Mouse (Mus musculus) urinary bladder, postnatal 10 days (tissue): Measurements from ENCODE around the gene Atp8b5.

ENCODE experiments used
- DNase-seq: peaks from one replicate; pipeline ENCODE4 v3.0.0; 2022; ENCODE audit warnings: low spot score

Atp8b5 gene

GRCm38 (mm10) chr4:43414761-43415160, 147.8 kb downstream of the Atp8b5 start:
- no peak for DNase-seq

- DNase-seq: no peak
Measured at GRCm38 (mm10) chr4:43415221-43416070, 148.5 kb downstream of the Atp8b5 start.

GRCm38 (mm10) chr4:43416071-43416490, 149.1 kb downstream of the Atp8b5 start:
- no peak for DNase-seq

DNA sequence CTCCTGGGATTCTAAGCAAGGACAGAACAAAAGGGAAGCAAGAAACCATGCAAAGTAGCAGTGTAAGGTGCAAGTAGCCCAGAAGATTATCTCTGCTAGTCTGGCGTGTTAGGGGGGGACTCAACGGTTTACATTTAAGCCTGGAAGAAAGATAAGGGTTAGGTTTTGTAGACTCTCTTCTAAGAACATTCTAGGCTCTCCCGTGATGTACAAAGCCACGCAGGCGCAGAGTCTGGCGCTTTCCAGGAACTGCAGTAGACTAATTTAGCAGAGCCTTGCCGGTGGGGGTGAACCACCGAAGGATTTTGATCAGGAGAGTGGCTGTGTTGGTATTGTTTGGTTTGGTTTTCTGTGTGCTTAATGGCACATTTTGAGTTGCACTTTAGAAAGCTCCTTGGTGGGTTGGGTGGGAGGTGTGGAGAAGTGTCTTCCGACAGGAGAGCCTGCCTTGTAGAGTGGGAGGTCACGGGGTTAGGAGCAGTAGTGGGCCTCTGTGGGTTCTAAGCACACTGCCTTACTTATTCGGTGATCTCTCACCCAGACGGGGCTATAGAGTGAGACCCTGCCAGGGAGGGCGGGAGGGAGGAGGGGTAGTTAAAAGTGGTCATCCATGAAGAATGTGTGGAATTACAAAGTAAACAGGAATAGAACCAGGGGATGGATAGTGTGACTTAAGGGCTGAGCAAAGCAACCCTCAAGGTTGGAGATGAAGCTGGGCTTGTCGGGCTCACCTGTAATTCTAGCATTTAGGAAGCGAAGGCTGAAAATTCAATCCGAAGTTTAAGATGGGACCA, 150.5 kb downstream of the Atp8b5 start:
- no peak for DNase-seq

GRCm38 (mm10) chr4:43418450-43418849, 151.5 kb downstream of the Atp8b5 start:
- no peak for DNase-seq

GRCm38 (mm10) chr4:43418973-43419656, 152.2 kb downstream of the Atp8b5 start:
- no peak for DNase-seq

DNA sequence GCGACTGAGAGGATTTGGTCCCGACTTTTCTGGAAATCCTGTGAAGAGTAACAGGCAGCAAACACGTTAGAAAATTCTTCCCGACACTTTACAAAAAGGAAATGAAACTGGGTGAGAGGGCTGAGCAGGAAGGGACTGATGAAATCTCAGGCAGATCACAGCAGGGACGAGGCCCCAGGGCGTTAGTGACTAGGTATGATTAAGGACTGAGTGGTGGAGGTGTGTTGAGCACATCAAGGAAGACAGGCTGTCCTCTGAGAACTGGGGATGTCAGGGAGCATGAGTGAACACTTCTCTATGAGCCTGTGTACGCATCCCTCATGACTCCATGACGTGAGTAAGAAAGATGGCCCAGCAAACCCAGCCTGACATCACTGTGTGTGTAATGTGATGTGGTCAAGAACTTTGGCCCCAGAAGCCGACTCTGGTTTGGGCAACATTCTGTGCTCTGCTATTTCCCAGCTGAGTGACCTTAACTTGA, 152.9 kb downstream of the Atp8b5 start:
- DNase-seq: no peak

GRCm38 (mm10) chr4:43420305-43420704, 153.3 kb downstream of the Atp8b5 start:
- no peak for DNase-seq

GRCm38 (mm10) chr4:43421632-43422240, 154.8 kb downstream of the Atp8b5 start:
- DNase-seq: no peak
